Mouse (Mus musculus): ENCODE results near the gene Zfp119b. TPM values are rescaled to one million over a fixed set of nuclear protein-coding genes. Genes with fewer than 3 reads are reported as not detected.

The Zfp119b gene
- total and polyA plus RNA-seq, 3 experiments = 1.1 to 2.0 TPM; not detected in 1

DNA sequence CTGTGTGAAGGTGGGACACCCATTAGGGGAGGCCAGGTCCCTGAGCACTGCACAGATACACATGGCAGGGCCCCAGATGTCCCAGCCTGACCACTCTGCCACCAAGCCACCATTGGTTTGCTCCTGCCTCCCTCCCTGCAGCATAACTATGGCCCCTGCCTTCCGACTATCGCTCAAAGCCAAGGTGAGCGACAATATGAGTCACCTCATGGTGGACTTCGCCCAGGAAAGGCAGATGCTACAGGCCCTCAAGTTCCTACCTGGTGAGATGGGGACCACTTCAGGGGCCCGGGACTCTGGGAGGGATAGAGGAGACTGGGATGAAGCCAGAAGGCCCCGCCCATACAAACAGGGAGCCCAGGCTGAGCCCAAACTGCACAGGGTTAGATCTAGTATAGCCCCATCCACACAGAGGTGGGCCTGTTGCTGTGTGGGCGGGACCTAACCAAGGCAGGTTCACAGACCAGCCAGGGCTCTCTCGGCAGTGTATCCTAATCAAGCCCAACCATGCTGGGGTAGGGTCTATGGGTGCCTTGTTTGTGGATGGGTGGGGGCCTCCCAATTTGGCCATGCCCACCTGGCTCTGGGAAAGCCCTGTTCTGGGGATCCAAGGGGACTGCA lies 41.1 kb upstream of the Zfp119b start:
- H3K4me1 ChIP-seq (ENCODE audit: control insufficient read depth in 1 of 2, insufficient read depth in 2 of 2, low read length in 2 of 2) = no peaks in the 10 kb centered on the region
- H3K4me3 ChIP-seq (ENCODE audit: control insufficient read depth in 1 of 2, insufficient read depth in 1 of 2, low read depth in 2 of 2, low read length in 2 of 2) = no peak overlapping the region
- TF ChIP-seq CHD2 (IDR thresholded peaks at IDR 0.05; ENCODE audit: low read length) (no peak), HCFC1 (IDR thresholded peaks at IDR 0.05; ENCODE audit: low read depth, low read length) (no peak), CHD1 (IDR thresholded peaks at IDR 0.05; ENCODE audit: low read depth, low read length) (no peak)
- no peaks in the 10 kb centered on the region for H3K36me3 ChIP-seq (ENCODE audit: control insufficient read depth in 1 of 2, insufficient read depth in 2 of 2, low read length in 2 of 2)
- no peak overlapping the region for H3K9ac ChIP-seq (ENCODE audit: control insufficient read depth, low read depth, low read length, poor library complexity, severe bottlenecking)
- no peaks in the 10 kb centered on the region for H3K9me3 ChIP-seq (replicated peaks; ENCODE audit: insufficient read depth, low read length)
- no peak for DNase-seq (ENCODE audit: low read depth, low spot score)
- no peak overlapping the region for H3K27ac ChIP-seq (ENCODE audit: control insufficient read depth, low read depth, low read length)
- H3K27me3 ChIP-seq (ENCODE audit: control insufficient read depth in 1 of 2, insufficient read depth in 2 of 2, low read length in 2 of 2) = peaks cover 2 to 4% of the 10 kb centered on the region in 2 experiments; a peak in 3 of 4 replicates
- H3K79me2 ChIP-seq (ENCODE audit: control insufficient read depth, insufficient read depth, low read length, poor library complexity) = no peaks in the 10 kb centered on the region

DNA sequence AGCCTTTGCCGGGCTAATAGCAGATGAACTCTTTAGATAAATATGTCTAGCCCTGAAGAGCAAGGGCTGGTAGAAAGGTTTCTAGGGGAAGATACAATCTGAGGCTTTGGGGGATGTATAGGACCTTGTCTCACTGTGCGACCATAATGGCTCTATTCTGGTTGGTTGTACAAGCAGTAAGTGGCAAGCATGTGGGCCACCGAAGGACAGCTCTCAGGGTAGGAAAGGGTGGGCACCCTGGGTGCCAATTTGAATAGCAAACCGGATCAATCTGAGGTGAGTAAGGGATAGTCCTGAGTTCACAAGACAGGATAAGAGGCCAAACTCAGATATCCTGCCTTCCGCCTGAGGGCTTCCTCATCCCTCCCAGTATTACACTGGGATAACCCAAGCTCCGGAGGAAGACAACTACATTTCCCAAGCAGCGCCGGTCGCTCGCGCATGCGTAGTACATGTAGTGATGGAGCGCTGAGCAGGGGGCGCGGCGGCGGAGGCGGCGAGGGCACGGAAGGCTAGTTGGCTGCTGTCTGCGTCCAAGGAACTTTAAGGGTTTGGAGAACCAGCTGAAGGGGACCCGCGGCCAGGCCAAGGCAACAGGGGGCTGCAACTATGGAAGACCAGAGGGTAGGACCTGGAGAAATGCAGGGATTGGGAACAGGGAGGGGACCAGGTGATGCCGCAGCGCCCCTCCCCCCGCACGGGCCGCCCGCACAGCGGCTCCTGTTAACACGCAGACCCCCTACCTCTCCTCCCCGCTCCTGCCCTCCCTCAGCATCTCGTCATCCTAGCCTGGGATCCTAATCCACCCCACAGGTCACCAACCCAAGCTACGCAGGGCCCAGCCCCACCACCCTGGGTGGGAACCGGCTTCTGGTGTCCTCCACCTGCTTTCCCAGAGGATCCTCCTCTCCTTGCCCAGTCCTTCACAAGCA lies 37.0 kb upstream of the Zfp119b start, which contains the start of gene Fsd1:
Fsd1 (plus strand) TSS at position 480 of the 932 bp plus-strand sequence.
- Histone ChIP-seq H3K9ac (ENCODE audit: control insufficient read depth, low read depth, low read length, poor library complexity, severe bottlenecking) (no peak within 1 kb of the TSS), H3K27me3 (ENCODE audit: control insufficient read depth in 1 of 2, insufficient read depth in 2 of 2, low read length in 2 of 2) (peaks cover 0 to 1% of the 10 kb centered on the region in 2 experiments; a peak in 1 of 4 replicates)
- TF ChIP-seq POLR2AphosphoS2 (IDR thresholded peaks at IDR 0.05; ENCODE audit: low read length) = no peak
- TF ChIP-seq ZKSCAN1 (IDR thresholded peaks at IDR 0.05; ENCODE audit: low read depth, low read length) = no peak
- no peak for TF ChIP-seq POLR2AphosphoS5 (IDR thresholded peaks at IDR 0.05; ENCODE audit: borderline replicate concordance, low read depth, low read length)
- no peak for TF ChIP-seq ETS1 (IDR thresholded peaks at IDR 0.05; ENCODE audit: low read depth, low read length)
- TF ChIP-seq BHLHE40 (IDR thresholded peaks at IDR 0.05; ENCODE audit: borderline replicate concordance, low read depth, low read length) = no peak
- no peak for TF ChIP-seq USF1 (IDR thresholded peaks at IDR 0.05; ENCODE audit: low read depth, low read length)
- no peak for TF ChIP-seq MAFK (IDR thresholded peaks at IDR 0.05; ENCODE audit: borderline replicate concordance, low read depth, low read length)
- no peak for TF ChIP-seq CTCF (IDR thresholded peaks at IDR 0.05 in 2 of 3, conservative IDR thresholded peaks at IDR 0.05 in 1 of 3; ENCODE audit: control insufficient read depth in 1 of 3, insufficient read depth in 1 of 3, low read depth in 2 of 3, low read length in 3 of 3, poor library complexity in 1 of 3, severe bottlenecking in 1 of 3)

DNA sequence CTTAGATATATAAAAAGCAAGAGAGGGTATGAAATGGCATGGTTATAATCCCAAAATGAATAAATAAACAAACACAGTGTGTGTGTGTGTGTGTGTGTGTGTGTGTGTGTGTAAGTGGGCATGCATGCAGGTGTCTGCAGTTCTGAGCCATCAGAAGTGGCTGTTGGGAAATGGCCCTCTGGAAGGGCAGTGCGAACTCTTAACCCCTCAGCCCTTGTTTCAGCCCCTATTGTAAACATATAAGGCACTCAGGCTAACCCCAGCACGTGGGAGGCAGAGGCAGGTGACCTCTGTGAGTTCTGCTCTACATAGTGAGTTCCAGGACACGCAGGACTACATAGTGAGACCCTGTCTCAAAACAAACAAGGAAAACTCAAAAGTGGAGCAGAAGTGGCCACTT lies 28.0 kb upstream of the Zfp119b start:
- H3K27ac ChIP-seq (ENCODE audit: control insufficient read depth, low read depth, low read length) = no peak overlapping the region
- H3K27me3 ChIP-seq (ENCODE audit: control insufficient read depth in 1 of 2, insufficient read depth in 2 of 2, low read length in 2 of 2) = no peaks in the 10 kb centered on the region; a peak in 1 of 4 replicates
- no peak overlapping the region for H3K4me3 ChIP-seq (ENCODE audit: control insufficient read depth in 1 of 2, insufficient read depth in 1 of 2, low read depth in 2 of 2, low read length in 2 of 2)
- H3K9me3 ChIP-seq (replicated peaks; ENCODE audit: insufficient read depth, low read length) = no peaks in the 10 kb centered on the region
- TF ChIP-seq TCF12 (IDR thresholded peaks at IDR 0.05; ENCODE audit: low read depth, low read length) (no peak), USF2 (IDR thresholded peaks at IDR 0.05; ENCODE audit: borderline replicate concordance in 1 of 2, insufficient read depth in 1 of 2, low read depth in 1 of 2, low read length in 2 of 2) (no peak), MYC (IDR thresholded peaks at IDR 0.05; ENCODE audit: low read depth, low read length) (no peak), SIN3A (IDR thresholded peaks at IDR 0.05; ENCODE audit: low read length) (no peak), ZC3H11A (IDR thresholded peaks at IDR 0.05; ENCODE audit: low read depth, low read length) (no peak), HCFC1 (IDR thresholded peaks at IDR 0.05; ENCODE audit: low read depth, low read length) (no peak), BHLHE40 (IDR thresholded peaks at IDR 0.05; ENCODE audit: borderline replicate concordance, low read depth, low read length) (no peak), ZMIZ1 (IDR thresholded peaks at IDR 0.05; ENCODE audit: low read depth, low read length) (no peak)
- no peak for DNase-seq (ENCODE audit: low read depth, low spot score)
- H3K36me3 ChIP-seq (ENCODE audit: control insufficient read depth in 1 of 2, insufficient read depth in 2 of 2, low read length in 2 of 2) = no peaks in the 10 kb centered on the region
- H3K9ac ChIP-seq (ENCODE audit: control insufficient read depth, low read depth, low read length, poor library complexity, severe bottlenecking) = no peak overlapping the region
- H3K79me2 ChIP-seq (ENCODE audit: control insufficient read depth, insufficient read depth, low read length, poor library complexity) = no peaks in the 10 kb centered on the region
- H3K4me1 ChIP-seq (ENCODE audit: control insufficient read depth in 1 of 2, insufficient read depth in 2 of 2, low read length in 2 of 2) = no peaks in the 10 kb centered on the region

More for the DNA sequence above, 37.0 kb upstream of the Zfp119b start, which contains the start of gene Fsd1:
- Histone ChIP-seq H3K9me3 (replicated peaks; ENCODE audit: insufficient read depth, low read length) (no peaks in the 10 kb centered on the region), H3K27ac (ENCODE audit: control insufficient read depth, low read depth, low read length) (no peak within 1 kb of the TSS), H3K79me2 (ENCODE audit: control insufficient read depth, insufficient read depth, low read length, poor library complexity) (no peaks in the 10 kb centered on the region), H3K4me1 (ENCODE audit: control insufficient read depth in 1 of 2, insufficient read depth in 2 of 2, low read length in 2 of 2) (no peaks in the 10 kb centered on the region), H3K36me3 (ENCODE audit: control insufficient read depth in 1 of 2, insufficient read depth in 2 of 2, low read length in 2 of 2) (no peaks in the 10 kb centered on the region), H3K4me3 (ENCODE audit: control insufficient read depth in 1 of 2, insufficient read depth in 1 of 2, low read depth in 2 of 2, low read length in 2 of 2) (no peak within 1 kb of the TSS)
- DNase-seq (ENCODE audit: low read depth, low spot score) = no peak

All from MEL (cell line).